Mouse (Mus musculus): ENCODE data around the gene Tmem106c. TPM values are rescaled to one million over a fixed set of nuclear protein-coding genes. Genes with fewer than 3 reads are reported as not detected.

Gene Tmem106c
- 19.7 and 33.2 TPM in 2 replicates for polyA plus RNA-seq (2012; ENCODE audit: insufficient read depth, insufficient read length, missing spikeins)

- Histone ChIP-seq H3K4me1 (ENCODE audit: control insufficient read depth, insufficient read depth, insufficient read length, low read length) (peaks cover 3% of the 10 kb centered on the region; the same call in 1 of the 2 replicates), H3K27ac (replicated peaks; ENCODE audit: low read depth, low read length) (peak within 1 kb of the TSS; percentile 39), H3K4me3 (ENCODE audit: insufficient read depth, low read depth, low read length) (peak within 1 kb of the TSS; percentile 92)
Measured at GRCm38 (mm10) chr15:97963989-97964835, at the start of gene Tmem106c. Gene Tmem106c, plus strand, starts transcription at chr15:97964200.

- H3K27ac ChIP-seq (replicated peaks; ENCODE audit: low read depth, low read length), result no peak overlapping the region
- H3K4me3 ChIP-seq (ENCODE audit: insufficient read depth, low read depth, low read length), result no peak overlapping the region
Measured at GRCm38 (mm10) chr15:97914331-97914747, 49.7 kb upstream of the Tmem106c start.

GRCm38 (mm10) chr15:97917994-97918393 is 46.0 kb upstream of the Tmem106c start:
- H3K4me3 ChIP-seq (ENCODE audit: insufficient read depth, low read depth, low read length), result no peak overlapping the region
- H3K4me1 ChIP-seq (ENCODE audit: control insufficient read depth, insufficient read depth, insufficient read length, low read length), result no peaks in the 10 kb centered on the region
- no peak overlapping the region for H3K27ac ChIP-seq (replicated peaks; ENCODE audit: low read depth, low read length)

More at GRCm38 (mm10) chr15:97914331-97914747, 49.7 kb upstream of the Tmem106c start:
- H3K4me1 ChIP-seq (ENCODE audit: control insufficient read depth, insufficient read depth, insufficient read length, low read length), result no peaks in the 10 kb centered on the region

DNA sequence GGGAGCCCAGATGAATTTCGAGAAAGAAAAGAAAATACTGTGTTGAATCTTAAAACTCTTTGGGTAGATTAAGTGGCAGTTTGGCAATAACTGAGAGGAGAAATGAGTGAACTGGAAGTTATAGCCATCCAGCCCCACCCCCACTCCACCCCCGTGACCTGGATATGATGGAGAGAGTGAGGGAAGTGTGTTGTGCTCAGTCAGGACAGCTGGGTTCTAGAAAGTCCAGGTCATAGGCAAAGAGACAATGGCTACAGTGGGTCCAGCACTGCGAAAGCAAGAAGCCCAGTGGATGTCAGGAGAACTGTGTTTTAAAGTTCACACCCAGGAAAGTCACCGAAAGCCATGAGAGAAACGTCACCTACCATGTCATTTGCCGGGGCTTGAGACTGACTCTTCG is 44.8 kb upstream of the Tmem106c start:
- Histone ChIP-seq H3K4me3 (ENCODE audit: insufficient read depth, low read depth, low read length) (no peak overlapping the region), H3K4me1 (ENCODE audit: control insufficient read depth, insufficient read depth, insufficient read length, low read length) (no peaks in the 10 kb centered on the region), H3K27ac (replicated peaks; ENCODE audit: low read depth, low read length) (no peak overlapping the region)

DNA sequence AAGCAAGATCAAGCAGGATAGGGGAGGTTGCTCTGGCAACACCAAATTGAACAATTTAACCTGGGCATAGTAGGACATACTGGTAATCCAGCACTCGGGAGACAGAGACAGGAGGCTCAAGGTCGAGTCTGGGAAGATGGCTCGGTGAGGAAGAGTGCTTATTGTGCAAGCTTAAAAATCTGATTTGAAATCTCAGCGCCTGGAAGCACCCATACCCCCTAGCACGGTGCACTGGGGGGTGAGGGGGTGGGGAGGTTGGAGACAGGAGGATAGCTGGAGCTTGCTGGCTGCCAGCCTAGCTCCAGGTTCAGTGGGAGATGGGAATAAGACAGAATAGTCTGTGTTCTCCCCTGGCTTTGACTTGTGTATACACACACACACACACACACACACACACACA is 43.7 kb upstream of the Tmem106c start:
- no peak overlapping the region for H3K27ac ChIP-seq (replicated peaks; ENCODE audit: low read depth, low read length)
- no peaks in the 10 kb centered on the region for H3K4me1 ChIP-seq (ENCODE audit: control insufficient read depth, insufficient read depth, insufficient read length, low read length)
- H3K4me3 ChIP-seq (ENCODE audit: insufficient read depth, low read depth, low read length), result no peak overlapping the region

GRCm38 (mm10) chr15:97921796-97922195 is 42.2 kb upstream of the Tmem106c start:
- H3K4me1 ChIP-seq (ENCODE audit: control insufficient read depth, insufficient read depth, insufficient read length, low read length), result no peaks in the 10 kb centered on the region
- H3K27ac ChIP-seq (replicated peaks; ENCODE audit: low read depth, low read length), result no peak overlapping the region
- H3K4me3 ChIP-seq (ENCODE audit: insufficient read depth, low read depth, low read length), result no peak overlapping the region

GRCm38 (mm10) chr15:97922421-97922820 is 41.6 kb upstream of the Tmem106c start:
- Histone ChIP-seq H3K4me1 (ENCODE audit: control insufficient read depth, insufficient read depth, insufficient read length, low read length) (no peaks in the 10 kb centered on the region), H3K27ac (replicated peaks; ENCODE audit: low read depth, low read length) (no peak overlapping the region), H3K4me3 (ENCODE audit: insufficient read depth, low read depth, low read length) (no peak overlapping the region)

- Histone ChIP-seq H3K4me1 (ENCODE audit: control insufficient read depth, insufficient read depth, insufficient read length, low read length) (no peaks in the 10 kb centered on the region), H3K27ac (replicated peaks; ENCODE audit: low read depth, low read length) (no peak overlapping the region), H3K4me3 (ENCODE audit: insufficient read depth, low read depth, low read length) (no peak overlapping the region)
Measured at GRCm38 (mm10) chr15:97927018-97927417, 37.0 kb upstream of the Tmem106c start.

GRCm38 (mm10) chr15:97927821-97928220 is 36.2 kb upstream of the Tmem106c start:
- Histone ChIP-seq H3K4me1 (ENCODE audit: control insufficient read depth, insufficient read depth, insufficient read length, low read length) (no peaks in the 10 kb centered on the region), H3K27ac (replicated peaks; ENCODE audit: low read depth, low read length) (no peak overlapping the region), H3K4me3 (ENCODE audit: insufficient read depth, low read depth, low read length) (no peak overlapping the region)

DNA sequence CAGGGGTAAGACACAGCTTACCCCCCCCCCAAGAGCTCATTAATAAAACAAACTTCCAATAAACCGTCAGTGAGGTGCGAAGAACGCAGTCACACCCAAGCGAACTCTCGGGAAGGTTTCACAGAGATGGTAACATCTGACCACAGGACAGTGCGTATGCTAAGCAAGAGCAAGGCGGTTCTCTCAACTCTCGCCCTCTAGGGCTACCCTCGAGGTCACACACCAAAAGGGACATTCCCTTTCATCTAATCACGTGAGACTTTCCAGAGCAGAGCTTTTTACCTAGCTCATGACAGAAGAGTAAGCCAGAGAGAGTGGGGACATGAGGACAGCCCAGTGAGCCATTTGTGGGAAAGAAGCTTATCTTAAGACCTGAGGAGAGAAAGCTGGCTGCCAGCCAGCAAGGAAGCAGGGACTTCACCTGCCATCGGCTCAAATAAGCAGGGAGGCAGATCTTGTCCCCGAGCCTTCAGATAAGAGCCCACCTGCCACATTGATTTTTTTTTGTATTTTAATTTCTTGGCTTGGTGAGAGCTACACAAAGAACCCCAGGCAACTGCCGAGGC is 34.7 kb upstream of the Tmem106c start:
- H3K27ac ChIP-seq (replicated peaks; ENCODE audit: low read depth, low read length), result no peak overlapping the region
- H3K4me1 ChIP-seq (ENCODE audit: control insufficient read depth, insufficient read depth, insufficient read length, low read length), result no peaks in the 10 kb centered on the region
- no peak overlapping the region for H3K4me3 ChIP-seq (ENCODE audit: insufficient read depth, low read depth, low read length)

GRCm38 (mm10) chr15:97932441-97932840 is 31.6 kb upstream of the Tmem106c start:
- H3K4me1 ChIP-seq (ENCODE audit: control insufficient read depth, insufficient read depth, insufficient read length, low read length), result no peaks in the 10 kb centered on the region
- no peak overlapping the region for H3K27ac ChIP-seq (replicated peaks; ENCODE audit: low read depth, low read length)
- H3K4me3 ChIP-seq (ENCODE audit: insufficient read depth, low read depth, low read length), result no peak overlapping the region

DNA sequence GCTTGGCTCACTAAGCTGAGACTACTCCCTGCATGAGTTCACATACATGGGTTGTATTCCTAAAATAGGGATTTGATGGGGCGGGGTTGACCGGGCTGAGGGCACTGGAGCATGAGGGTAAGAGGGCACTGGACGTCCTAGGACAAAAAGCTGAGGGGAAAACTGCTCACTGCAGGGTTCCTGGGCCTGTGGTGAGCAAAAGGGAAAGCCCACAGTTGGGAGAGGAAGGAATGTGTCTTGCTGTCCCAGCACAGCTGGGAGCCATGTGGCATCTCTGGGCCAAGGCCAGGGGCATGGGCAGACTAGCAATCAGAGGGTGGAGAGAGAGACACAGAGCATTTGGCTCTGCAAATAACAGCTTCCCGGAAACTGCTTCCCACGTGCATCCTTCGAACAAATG is 25.4 kb upstream of the Tmem106c start:
- Histone ChIP-seq H3K27ac (replicated peaks; ENCODE audit: low read depth, low read length) (no peak overlapping the region), H3K4me1 (ENCODE audit: control insufficient read depth, insufficient read depth, insufficient read length, low read length) (no peaks in the 10 kb centered on the region), H3K4me3 (ENCODE audit: insufficient read depth, low read depth, low read length) (no peak overlapping the region)

DNA sequence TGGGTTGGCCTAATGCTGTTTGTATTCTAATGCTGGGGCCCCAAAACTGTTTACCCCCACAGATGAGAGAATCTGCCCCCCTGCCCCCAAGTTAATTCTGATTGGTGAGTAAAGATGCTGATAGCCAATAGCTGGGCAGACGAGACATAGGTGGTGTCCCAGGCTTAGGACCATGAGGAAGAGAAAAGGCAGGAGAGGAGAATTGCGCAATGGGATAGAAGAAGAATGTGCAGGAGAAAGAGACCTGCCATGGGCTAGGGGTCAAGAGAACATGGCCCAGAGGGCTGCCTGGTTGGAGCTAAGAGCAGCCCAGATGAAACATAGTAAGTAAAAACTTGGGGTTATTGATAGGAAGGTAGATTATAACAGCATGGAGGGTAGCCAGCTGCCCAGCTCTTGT is 23.9 kb upstream of the Tmem106c start:
- no peak overlapping the region for H3K27ac ChIP-seq (replicated peaks; ENCODE audit: low read depth, low read length)
- no peak overlapping the region for H3K4me3 ChIP-seq (ENCODE audit: insufficient read depth, low read depth, low read length)
- H3K4me1 ChIP-seq (ENCODE audit: control insufficient read depth, insufficient read depth, insufficient read length, low read length), result no peaks in the 10 kb centered on the region

GRCm38 (mm10) chr15:97941306-97941705 is 22.7 kb upstream of the Tmem106c start:
- H3K4me1 ChIP-seq (ENCODE audit: control insufficient read depth, insufficient read depth, insufficient read length, low read length), result no peaks in the 10 kb centered on the region
- H3K4me3 ChIP-seq (ENCODE audit: insufficient read depth, low read depth, low read length), result no peak overlapping the region

GRCm38 (mm10) chr15:97942538-97942937 is 21.5 kb upstream of the Tmem106c start:
- Histone ChIP-seq H3K4me1 (ENCODE audit: control insufficient read depth, insufficient read depth, insufficient read length, low read length) (no peaks in the 10 kb centered on the region), H3K27ac (replicated peaks; ENCODE audit: low read depth, low read length) (no peak overlapping the region), H3K4me3 (ENCODE audit: insufficient read depth, low read depth, low read length) (no peak overlapping the region)

More at GRCm38 (mm10) chr15:97941306-97941705, 22.7 kb upstream of the Tmem106c start:
- no peak overlapping the region for H3K27ac ChIP-seq (replicated peaks; ENCODE audit: low read depth, low read length)

GRCm38 (mm10) chr15:97943356-97943755 is 20.6 kb upstream of the Tmem106c start:
- Histone ChIP-seq H3K4me1 (ENCODE audit: control insufficient read depth, insufficient read depth, insufficient read length, low read length) (no peaks in the 10 kb centered on the region), H3K27ac (replicated peaks; ENCODE audit: low read depth, low read length) (no peak overlapping the region)

More at GRCm38 (mm10) chr15:97943356-97943755, 20.6 kb upstream of the Tmem106c start:
- no peak overlapping the region for H3K4me3 ChIP-seq (ENCODE audit: insufficient read depth, low read depth, low read length)

Data from brown adipose tissue, adult 24 weeks (tissue).